ENCODE assay signal across 23 mouse cellular contexts in the genomic region with DNA sequence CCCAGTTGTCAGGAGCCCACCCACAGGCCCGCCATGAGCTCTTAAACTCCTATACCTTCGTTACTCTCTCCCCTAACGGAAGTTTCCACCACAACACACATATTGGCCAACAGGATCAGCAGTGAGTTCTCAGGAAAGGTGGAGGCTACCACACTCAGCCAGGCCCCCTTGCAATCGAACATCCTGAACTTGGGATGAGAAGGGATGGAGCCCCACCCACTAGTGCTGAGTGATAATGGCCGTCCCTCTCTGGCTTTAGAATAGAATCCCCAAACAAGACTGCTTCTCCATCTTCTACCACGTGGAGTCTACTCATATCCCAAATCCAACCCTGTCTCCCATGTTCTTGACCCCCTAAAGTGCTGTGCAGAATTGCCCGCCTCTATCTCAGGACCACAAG.
"Had no signal": no experiment of that assay in that cellular context is flagged by ENCODE, and none has a peak within 500 bp of the region (broad histone marks: within the 10 kb centered on the region; RNA-seq: fewer than 3 reads in every experiment).

No protein-coding gene starts in this region.

- DNase-seq: kidney, adult 11 months; kidney, adult 8-10 months; kidney, postnatal 14 days; layer of hippocampus, adult 9-11 months; liver; retina, postnatal 1 day; right cerebral cortex, postnatal 25 days; spleen, adult 18-20 months; thymus, adult 2 months; thymus, postnatal 14 days; thymus, postnatal 4 days had no signal

- H3K4me2 ChIP-seq: limb, embryonic 13.5 days; liver, embryonic 12.5 days; liver, embryonic 15.5 days; midbrain, embryonic 13.5 days; neural tube, embryonic 13.5 days; stomach, embryonic 15.5 days had no signal

- H3K27ac ChIP-seq: layer of hippocampus, adult 2 months; limb, embryonic 10.5 days; limb, embryonic 13.5 days; liver, embryonic 12.5 days; liver, embryonic 15.5 days; midbrain, embryonic 10.5 days; midbrain, embryonic 13.5 days; neural tube, embryonic 13.5 days; stomach, embryonic 15.5 days had no signal

- H3K9ac ChIP-seq: liver, embryonic 12.5 days; liver, embryonic 15.5 days; midbrain, embryonic 13.5 days; neural tube, embryonic 13.5 days; stomach, embryonic 15.5 days had no signal

- H3K9me3 ChIP-seq: limb, embryonic 10.5 days; limb, embryonic 13.5 days; liver, embryonic 12.5 days; liver, embryonic 15.5 days; megakaryocyte, embryonic 14.5 days; midbrain, embryonic 10.5 days; midbrain, embryonic 13.5 days; neural tube, embryonic 13.5 days; stomach, embryonic 15.5 days had no signal

- H3K4me3 ChIP-seq: layer of hippocampus, adult 2 months; limb, embryonic 10.5 days; limb, embryonic 13.5 days; liver, embryonic 12.5 days; liver, embryonic 15.5 days; megakaryocyte, embryonic 14.5 days; midbrain, embryonic 10.5 days; midbrain, embryonic 13.5 days; myocyte; neural tube, embryonic 13.5 days; stomach, embryonic 15.5 days had no signal

- H3K36me3 ChIP-seq: midbrain, embryonic 13.5 days; neural tube, embryonic 13.5 days had no signal

- H3K4me1 ChIP-seq: midbrain, embryonic 13.5 days had no signal

- H3K27me3 ChIP-seq: limb, embryonic 13.5 days; liver, embryonic 12.5 days; liver, embryonic 15.5 days; midbrain, embryonic 13.5 days; neural tube, embryonic 13.5 days; stomach, embryonic 15.5 days had no signal

- ATAC-seq: liver, embryonic 12.5 days; midbrain, embryonic 13.5 days; midbrain, embryonic 16.5 days had no signal
